Mouse (Mus musculus) MEL (cell line): ENCODE data around the gene Wdfy3.

Experiments used
- BHLHE40 ChIP-seq: IDR thresholded peaks from 2 replicates; pipeline ENCODE4 v1.6.1; 2012; ENCODE audit warnings: low read depth, mild to moderate bottlenecking, inconsistent platforms, low read length, improper control_type of control experiment, borderline replicate concordance
- CHD2 ChIP-seq: IDR thresholded peaks from 2 replicates; pipeline ENCODE4 v1.6.1; 2011; ENCODE audit warnings: low read length, improper control_type of control experiment
- CTCF ChIP-seq, 3 experiments: IDR thresholded peaks in 2 of 3; conservative IDR thresholded peaks in 1 of 3; 2 replicates each; pipeline ENCODE4 v1.5.1; 2011 to 2012; ENCODE audit warnings: low read length in 3 of 3, low read depth in 2 of 3, mild to moderate bottlenecking in 2 of 3, improper control_type of control experiment in 1 of 3, inconsistent platforms in 1 of 3, mixed read lengths in 1 of 3, moderate library complexity in 1 of 3; ENCODE audit not compliant: control insufficient read depth in 1 of 3, insufficient read depth in 1 of 3, poor library complexity in 1 of 3, severe bottlenecking in 1 of 3
- EP300 ChIP-seq, 2 experiments: IDR thresholded peaks; 2 replicates each; pipeline ENCODE4 v1.6.1; 2011; ENCODE audit warnings: improper control_type of control experiment in 2 of 2, low read length in 2 of 2, low read depth in 1 of 2, mild to moderate bottlenecking in 1 of 2
- HCFC1 ChIP-seq: IDR thresholded peaks from 2 replicates; pipeline ENCODE4 v1.6.1; 2012; ENCODE audit warnings: low read depth, mild to moderate bottlenecking, inconsistent platforms, low read length, improper control_type of control experiment, moderate library complexity
- JUND ChIP-seq: IDR thresholded peaks from 2 replicates; pipeline ENCODE4 v1.6.1; 2011; ENCODE audit warnings: low read depth, mild to moderate bottlenecking, improper control_type of control experiment, low read length
- MAX ChIP-seq: IDR thresholded peaks from 2 replicates; pipeline ENCODE4 v1.6.1; 2011; ENCODE audit warnings: low read length, improper control_type of control experiment
- MXI1 ChIP-seq: IDR thresholded peaks from 2 replicates; pipeline ENCODE4 v1.6.1; 2011; ENCODE audit warnings: mild to moderate bottlenecking, low read depth, low read length, improper control_type of control experiment
- MYC ChIP-seq: IDR thresholded peaks from 2 replicates; pipeline ENCODE4 v1.6.1; 2011; ENCODE audit warnings: low read depth, mild to moderate bottlenecking, low read length, improper control_type of control experiment, moderate library complexity
- POLR2A ChIP-seq, 2 experiments: IDR thresholded peaks; 2 replicates each; pipeline ENCODE4 v1.6.1; 2011 to 2012; ENCODE audit warnings: low read length in 2 of 2, mild to moderate bottlenecking in 2 of 2, control low read depth in 1 of 2, improper control_type of control experiment in 1 of 2, low read depth in 1 of 2, moderate library complexity in 1 of 2; ENCODE audit not compliant: control insufficient read depth in 1 of 2, insufficient read depth in 1 of 2, poor library complexity in 1 of 2
- SIN3A ChIP-seq: IDR thresholded peaks from 2 replicates; pipeline ENCODE4 v1.6.1; 2012; ENCODE audit warnings: low read length, improper control_type of control experiment, inconsistent platforms
- SMC3 ChIP-seq: IDR thresholded peaks from 2 replicates; pipeline ENCODE4 v1.6.1; 2011; ENCODE audit warnings: low read depth, low read length, improper control_type of control experiment
- ZNF384 ChIP-seq: IDR thresholded peaks from 2 replicates; pipeline ENCODE4 v1.6.1; 2012; ENCODE audit warnings: low read depth, mild to moderate bottlenecking, inconsistent platforms, low read length, improper control_type of control experiment

- TF ChIP-seq POLR2A (IDR thresholded peaks at IDR 0.05; ENCODE audit: control insufficient read depth in 1 of 2, insufficient read depth in 1 of 2, low read depth in 1 of 2, low read length in 2 of 2, poor library complexity in 1 of 2) (no peak), CTCF (IDR thresholded peaks at IDR 0.05 in 2 of 3, conservative IDR thresholded peaks at IDR 0.05 in 1 of 3; ENCODE audit: control insufficient read depth in 1 of 3, insufficient read depth in 1 of 3, low read depth in 2 of 3, low read length in 3 of 3, poor library complexity in 1 of 3, severe bottlenecking in 1 of 3) (no peak), SIN3A (no peak), HCFC1 (no peak), MAX (no peak), MXI1 (no peak), SMC3 (no peak), BHLHE40 (no peak), EP300 (IDR thresholded peaks at IDR 0.05; ENCODE audit: low read depth in 1 of 2, low read length in 2 of 2) (no peak), MYC (no peak), CHD2 (no peak), ZNF384 (no peak), JUND (no peak)
These were observed 205.8 kb downstream of the Wdfy3 start for GRCm38 (mm10) chr5:101863946-101864345.
